14 mouse cellular contexts compared by ENCODE assay signal in the genomic region with DNA sequence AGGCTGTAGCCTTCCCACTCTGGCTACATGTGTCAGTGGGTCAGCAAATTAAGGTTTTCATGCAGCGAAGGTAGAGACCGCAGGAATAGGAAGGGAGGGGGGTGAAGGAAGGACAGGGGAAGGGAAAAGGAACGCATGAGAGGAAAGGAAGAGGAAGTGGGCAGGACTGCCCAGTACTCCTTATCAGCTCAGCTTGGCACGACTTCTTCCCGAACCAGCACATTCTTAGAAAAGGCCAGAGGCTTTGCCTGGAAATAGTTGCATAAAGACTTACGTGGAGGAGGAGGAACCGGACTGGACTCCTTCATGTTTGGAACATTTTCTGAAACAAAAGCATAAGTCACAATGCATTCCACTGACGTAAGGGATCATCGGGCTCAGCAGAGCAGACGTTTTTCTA.
DNase-seq lines count a peak whose midpoint lies in the region; ATAC-seq lines count a peak whose summit lies in the region.
"Had no signal": no experiment of that assay in that cellular context is flagged by ENCODE, and none has a peak within 500 bp of the region (broad histone marks: within the 10 kb centered on the region; RNA-seq: fewer than 3 reads in every experiment).

No protein-coding gene starts in this region.

- ATAC-seq in heart, embryonic 11.5 days (replicated peaks; ENCODE audit: insufficient number of reproducible peaks, low FRiP score, low TSS enrichment): no peak
- ATAC-seq in heart, embryonic 13.5 days (ENCODE audit: extremely low read depth, insufficient number of reproducible peaks, low FRiP score, low TSS enrichment): no peak; the same call in 1 of the 2 replicates
- ATAC-seq in lung, embryonic 16.5 days (ENCODE audit: low read depth): peak; percentile 72; the same call in 1 of the 2 replicates
- ATAC-seq: intestine, embryonic 16.5 days had no signal

- H3K4me2 ChIP-seq in heart, embryonic 11.5 days: no peak overlapping the region
- no peak overlapping the region for H3K4me2 ChIP-seq in heart, embryonic 13.5 days
- H3K4me2 ChIP-seq in lung, embryonic 16.5 days (ENCODE audit: low read depth, low read length): no peak overlapping the region

- no peak for DNase-seq in heart, postnatal 25 days (ENCODE audit: low spot score)
- DNase-seq in MEL-GATA-1-ER (ENCODE audit: extremely low read depth, low read depth) (peak; percentile 63), MN1 (ENCODE audit: low spot score) (no peak)
- no peak for DNase-seq in urinary bladder, postnatal 25 days (ENCODE audit: low spot score)
- DNase-seq in left cerebral cortex, postnatal 14 days (ENCODE audit: low spot score in 2 of 2): no peak
- DNase-seq: gastrocnemius, postnatal 36 days; right cerebral cortex, adult 18-20 months had no signal

- H3K9me3 ChIP-seq in heart, embryonic 11.5 days (replicated peaks; ENCODE audit: control insufficient read depth, low read length): no peaks in the 10 kb centered on the region
- H3K9me3 ChIP-seq in heart, embryonic 13.5 days: no peaks in the 10 kb centered on the region
- no peaks in the 10 kb centered on the region for H3K9me3 ChIP-seq in lung, embryonic 16.5 days (ENCODE audit: control insufficient read depth, low read length)
- H3K9me3 ChIP-seq: forebrain, embryonic 10.5 days had no signal

- 53% methylated on average over 10 of the region's 10 CpGs for WGBS in heart, embryonic 11.5 days (ENCODE audit: insufficient replicate concordance)
- 54% methylated on average over 10 of the region's 10 CpGs for WGBS in heart, embryonic 13.5 days
- WGBS in lung, embryonic 16.5 days: 37% methylated on average over 10 of the region's 10 CpGs

- no peaks in the 10 kb centered on the region for H3K27me3 ChIP-seq in heart, embryonic 11.5 days (ENCODE audit: control insufficient read depth, insufficient read depth, low read length)
- no peaks in the 10 kb centered on the region for H3K27me3 ChIP-seq in heart, embryonic 13.5 days (replicated peaks)
- H3K27me3 ChIP-seq in lung, embryonic 16.5 days (ENCODE audit: control insufficient read depth, insufficient read depth, low read depth, low read length): no peaks in the 10 kb centered on the region

- peak overlapping the region; percentile 73; the same call in 1 of the 2 replicates for H3K27ac ChIP-seq in heart, embryonic 11.5 days (ENCODE audit: low read depth, low read length)
- H3K27ac ChIP-seq in heart, embryonic 13.5 days (replicated peaks): peak overlapping the region; percentile 70
- H3K27ac ChIP-seq in lung, embryonic 16.5 days (ENCODE audit: low read length): peak overlapping the region; percentile 14; the same call in 1 of the 2 replicates
- H3K27ac ChIP-seq: forebrain, embryonic 10.5 days; left cerebral cortex, adult 2 months; macrophage had no signal

- H3K36me3 ChIP-seq in heart, embryonic 11.5 days (ENCODE audit: control insufficient read depth, insufficient read depth, low read length): peaks cover 3% of the 10 kb centered on the region; the same call in 1 of the 2 replicates
- peaks cover 40% of the 10 kb centered on the region for H3K36me3 ChIP-seq in heart, embryonic 13.5 days
- peaks cover 10% of the 10 kb centered on the region for H3K36me3 ChIP-seq in lung, embryonic 16.5 days (ENCODE audit: control insufficient read depth, insufficient read depth, low read length)
- H3K36me3 ChIP-seq: forebrain, embryonic 10.5 days had no signal

- H3K4me1 ChIP-seq in heart, embryonic 11.5 days (ENCODE audit: control insufficient read depth, insufficient read depth, low read length): peaks cover 12% of the 10 kb centered on the region
- H3K4me1 ChIP-seq in heart, embryonic 13.5 days: peaks cover 45% of the 10 kb centered on the region
- H3K4me1 ChIP-seq in lung, embryonic 16.5 days (replicated peaks; ENCODE audit: control insufficient read depth, insufficient read depth, low read length): peaks cover 28% of the 10 kb centered on the region

- H3K4me3 ChIP-seq in heart, embryonic 11.5 days (ENCODE audit: low read depth, low read length): no peak overlapping the region
- H3K4me3 ChIP-seq in heart, embryonic 13.5 days: no peak overlapping the region
- no peak overlapping the region for H3K4me3 ChIP-seq in lung, embryonic 16.5 days (ENCODE audit: low read length)
- H3K4me3 ChIP-seq: forebrain, embryonic 10.5 days; left cerebral cortex, adult 2 months had no signal

- intact Hi-C loops in heart, postnatal 25 days (cut with DNase I): no loop called here
- intact Hi-C loops in left cerebral cortex, postnatal 14 days (cut with DNase I): no loop called here

- H3K9ac ChIP-seq in heart, embryonic 11.5 days (ENCODE audit: low read depth, low read length): no peak overlapping the region
- H3K9ac ChIP-seq in heart, embryonic 13.5 days: no peak overlapping the region
- H3K9ac ChIP-seq in lung, embryonic 16.5 days (ENCODE audit: low read length): no peak overlapping the region

Comparison
In these comparisons a context has a peak if more than half of its experiments do, and no peak if none do; other contexts are left out.
1. H3K27ac ChIP-seq: peak in every context shown above with its lines; median percentile 73 in heart, embryonic 11.5 days; 70 in heart, embryonic 13.5 days; 14 in lung, embryonic 16.5 days.